Mouse (Mus musculus) erythroblast, embryonic 14.5 days (primary cell): ENCODE measurements at regions not wholly inside any gene's neighbourhood (a gene's known extent, or its start where the extent isn't known, plus 50 kb on each side); places are given as distances from the start of the nearest gene placed in this dataset.

ENCODE experiments used
- GATA1 ChIP-seq: IDR thresholded peaks from 2 replicates; pipeline ENCODE4 v1.6.1; 2012; ENCODE audit warnings: low read length, inconsistent platforms, mixed read lengths
- TAL1 ChIP-seq: IDR thresholded peaks from 3 replicates; pipeline ENCODE4 v1.6.1; 2012; ENCODE audit warnings: low read length, inconsistent platforms, mixed read lengths

DNA sequence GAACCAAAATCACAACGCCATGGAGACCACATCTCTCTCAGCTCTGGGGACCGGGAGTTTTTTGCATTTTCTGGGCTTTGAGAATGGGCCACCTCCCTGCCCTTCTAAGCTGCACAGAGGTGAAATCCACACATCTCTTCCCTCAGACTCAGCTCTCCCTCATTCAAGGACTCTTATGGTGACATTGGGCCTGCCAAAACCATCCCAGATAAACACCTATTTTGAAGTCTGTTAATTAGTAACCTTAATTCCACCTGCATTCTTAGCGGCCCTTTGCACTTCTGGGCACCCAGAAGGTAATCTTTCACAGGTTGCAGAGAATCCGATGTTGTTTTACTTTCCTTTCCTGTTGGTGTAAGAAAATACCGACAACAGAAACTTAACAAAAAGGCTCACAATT is 123.2 kb upstream of the Jade1 start:
- no peak for TF ChIP-seq GATA1
- no peak for TF ChIP-seq TAL1
